Mouse (Mus musculus): ENCODE results near the gene Sv2a. TPM values are rescaled to one million over a fixed set of nuclear protein-coding genes. Genes with fewer than 3 reads are reported as not detected.
"Not testable (repeated sequence)": the region's sequence is repeated elsewhere in the genome, so short reads cannot be mapped to it uniquely, and the experiment has no call there.

Sv2a gene
- polyA plus RNA-seq, 1 experiment from 2014 or later = 2.2 TPM

DNA sequence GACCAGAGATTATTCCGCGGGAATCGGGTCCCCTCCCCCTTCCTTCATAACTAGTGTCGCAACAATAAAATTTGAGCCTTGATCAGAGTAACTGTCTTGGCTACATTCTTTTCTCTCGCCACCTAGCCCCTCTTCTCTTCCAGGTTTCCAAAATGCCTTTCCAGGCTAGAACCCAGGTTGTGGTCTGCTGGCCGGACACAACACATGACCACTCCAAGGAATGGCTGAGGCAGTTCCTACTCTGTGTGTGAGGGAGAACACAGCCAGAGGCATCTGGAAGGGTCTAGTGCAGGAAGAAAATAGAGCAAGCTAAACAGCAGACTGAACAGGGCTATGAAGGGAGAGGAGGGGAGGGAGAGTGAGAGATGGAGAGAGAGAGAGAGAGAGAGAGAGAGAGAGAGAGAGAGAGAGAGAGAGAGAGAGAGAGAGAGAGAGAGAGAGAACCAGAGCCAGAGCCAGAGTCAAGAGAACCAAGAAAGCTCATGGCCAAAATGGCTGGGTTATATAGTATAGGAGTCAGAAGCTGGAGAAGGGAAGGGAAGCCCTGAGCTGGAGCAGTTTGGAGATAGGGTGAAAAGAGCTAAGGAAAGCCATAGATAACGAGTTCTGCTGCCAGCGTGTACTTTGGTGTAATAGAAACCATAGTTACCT, 17.8 kb downstream of the Sv2a start:
- H3K9me3 ChIP-seq (ENCODE audit: control insufficient read depth, low read length); H3K27me3 ChIP-seq (ENCODE audit: control insufficient read depth, insufficient read depth, low read length); H3K27ac ChIP-seq (ENCODE audit: low read depth, low read length); ATAC-seq (ENCODE audit: low FRiP score, low TSS enrichment); H3K4me1 ChIP-seq (ENCODE audit: control insufficient read depth, insufficient read depth, low read length); H3K9ac ChIP-seq (ENCODE audit: low read depth, low read length); H3K4me3 ChIP-seq (ENCODE audit: low read length); H3K36me3 ChIP-seq (ENCODE audit: control insufficient read depth, insufficient read depth, low read length): not testable (repeated sequence)
- WGBS = 30% methylated on average over 6 of the region's 8 CpGs
- H3K4me2 ChIP-seq (replicated peaks; ENCODE audit: low read depth, low read length) = 0 out of 2 replicates have a peak overlapping the region, but pooled peaks have one; percentile 10

DNA sequence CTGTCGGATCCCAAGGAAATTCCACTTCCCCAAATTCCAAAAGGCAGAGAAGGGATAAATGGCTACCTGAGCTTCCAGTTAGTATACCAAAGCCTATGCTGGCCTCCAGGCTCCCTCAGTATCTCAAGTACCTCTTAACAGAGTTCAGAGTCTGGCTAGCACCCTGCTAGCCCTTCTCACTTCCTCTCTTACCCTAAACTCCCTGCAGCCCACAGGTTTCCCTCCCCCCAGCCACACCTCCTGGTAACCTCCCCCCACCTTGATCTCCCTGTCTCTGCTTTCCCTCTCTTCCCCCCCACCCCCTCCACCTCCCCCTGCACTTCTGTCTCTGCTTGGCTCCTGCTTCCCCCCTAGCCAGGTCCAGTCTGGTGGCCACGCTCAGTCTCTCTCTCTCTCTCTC, 18.8 kb downstream of the Sv2a start:
- no peak overlapping the region for H3K4me3 ChIP-seq (ENCODE audit: low read length)
- WGBS = 68% methylated on average over 2 of the region's 2 CpGs

DNA sequence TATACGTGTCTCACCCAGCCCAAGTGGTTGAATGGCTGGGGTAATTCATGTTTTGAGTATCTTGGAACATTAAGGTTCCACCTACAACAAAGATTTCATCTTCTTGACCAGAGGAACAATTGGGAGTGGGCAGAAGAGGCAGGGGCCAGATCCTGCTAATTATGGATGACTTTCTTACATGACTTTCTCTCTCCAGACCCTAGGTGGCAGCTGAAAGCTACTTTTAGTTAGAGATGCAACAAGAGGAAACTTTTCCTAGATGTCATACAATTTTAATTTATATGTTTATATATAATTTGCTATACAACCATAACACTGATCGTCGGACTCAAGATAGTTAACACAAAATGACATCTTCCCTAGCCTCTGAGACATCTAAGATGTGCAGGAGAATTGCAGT, 26.9 kb downstream of the Sv2a start:
- no peak for ATAC-seq (ENCODE audit: low FRiP score, low TSS enrichment)
- H3K27me3 ChIP-seq (ENCODE audit: control insufficient read depth, insufficient read depth, low read length) = no peaks in the 10 kb centered on the region
- H3K4me3 ChIP-seq (ENCODE audit: low read length) = no peak overlapping the region
- no peak overlapping the region for H3K4me2 ChIP-seq (replicated peaks; ENCODE audit: low read depth, low read length)
- no peaks in the 10 kb centered on the region for H3K4me1 ChIP-seq (ENCODE audit: control insufficient read depth, insufficient read depth, low read length)
- H3K9ac ChIP-seq (ENCODE audit: low read depth, low read length) = no peak overlapping the region
- no peaks in the 10 kb centered on the region for H3K36me3 ChIP-seq (ENCODE audit: control insufficient read depth, insufficient read depth, low read length)
- 75% methylated on average over 3 of the region's 3 CpGs for WGBS
- no peaks in the 10 kb centered on the region for H3K9me3 ChIP-seq (ENCODE audit: control insufficient read depth, low read length)
- H3K27ac ChIP-seq (ENCODE audit: low read depth, low read length) = no peak overlapping the region

More for the DNA sequence above, 18.8 kb downstream of the Sv2a start:
- Histone ChIP-seq H3K9me3 (ENCODE audit: control insufficient read depth, low read length) (no peaks in the 10 kb centered on the region), H3K27me3 (ENCODE audit: control insufficient read depth, insufficient read depth, low read length) (no peaks in the 10 kb centered on the region), H3K36me3 (ENCODE audit: control insufficient read depth, insufficient read depth, low read length) (no peaks in the 10 kb centered on the region), H3K9ac (ENCODE audit: low read depth, low read length) (no peak overlapping the region), H3K4me1 (ENCODE audit: control insufficient read depth, insufficient read depth, low read length) (peaks cover 5% of the 10 kb centered on the region), H3K27ac (ENCODE audit: low read depth, low read length) (no peak overlapping the region), H3K4me2 (replicated peaks; ENCODE audit: low read depth, low read length) (no peak overlapping the region)
- no peak for ATAC-seq (ENCODE audit: low FRiP score, low TSS enrichment)

DNA sequence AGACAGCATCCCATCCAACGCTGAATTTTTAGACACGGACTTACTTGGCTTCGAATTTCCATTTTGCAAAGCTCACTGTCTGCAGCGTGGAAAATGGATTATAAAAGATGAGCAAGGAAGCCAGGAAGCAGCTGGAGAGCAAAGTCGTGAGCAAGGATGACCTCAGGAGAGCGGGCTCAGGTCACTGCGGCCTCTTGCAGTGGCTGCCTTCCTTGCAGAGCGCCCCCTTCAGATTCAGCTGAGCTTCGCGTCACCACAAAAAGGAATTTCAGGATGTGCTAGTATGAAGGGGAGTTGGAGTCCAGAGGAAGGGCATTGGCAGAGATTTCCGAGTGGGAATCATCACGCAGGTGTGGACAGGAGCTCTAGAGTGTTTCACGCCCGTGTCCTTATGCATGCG, 28.3 kb downstream of the Sv2a start:
- no peak overlapping the region for H3K9ac ChIP-seq (ENCODE audit: low read depth, low read length)
- H3K4me3 ChIP-seq (ENCODE audit: low read length) = no peak overlapping the region
- H3K9me3 ChIP-seq (ENCODE audit: control insufficient read depth, low read length) = no peaks in the 10 kb centered on the region
- no peak overlapping the region for H3K4me2 ChIP-seq (replicated peaks; ENCODE audit: low read depth, low read length)
- ATAC-seq (ENCODE audit: low FRiP score, low TSS enrichment) = no peak
- no peaks in the 10 kb centered on the region for H3K4me1 ChIP-seq (ENCODE audit: control insufficient read depth, insufficient read depth, low read length)
- WGBS = 26% methylated on average over 15 of the region's 15 CpGs
- H3K27me3 ChIP-seq (ENCODE audit: control insufficient read depth, insufficient read depth, low read length) = no peaks in the 10 kb centered on the region
- H3K36me3 ChIP-seq (ENCODE audit: control insufficient read depth, insufficient read depth, low read length) = no peaks in the 10 kb centered on the region
- no peak overlapping the region for H3K27ac ChIP-seq (ENCODE audit: low read depth, low read length)

DNA sequence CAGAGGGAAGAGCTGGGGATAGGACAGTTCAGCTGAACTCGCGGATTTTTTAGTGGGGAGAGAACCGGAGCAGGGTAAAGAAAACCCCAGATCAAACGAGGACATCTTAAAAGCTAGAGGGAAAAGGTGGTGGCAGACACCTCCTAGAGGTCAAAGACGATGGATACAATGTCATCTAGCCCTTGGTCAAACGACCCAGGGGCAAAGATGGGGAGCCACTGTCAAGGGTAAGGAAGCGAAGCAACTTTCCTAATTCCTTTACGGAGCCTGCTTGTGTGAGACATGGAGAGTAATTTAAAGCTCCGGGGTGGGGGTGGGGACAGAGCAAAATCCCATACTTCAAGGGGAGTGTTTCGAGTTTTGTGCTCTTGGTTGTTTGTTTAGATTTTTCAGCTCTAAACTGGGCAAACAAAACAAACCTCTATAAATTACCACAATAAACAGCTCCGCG, 38.3 kb downstream of the Sv2a start:
- H3K4me1 ChIP-seq (ENCODE audit: control insufficient read depth, insufficient read depth, low read length) = peaks cover 24% of the 10 kb centered on the region
- no peaks in the 10 kb centered on the region for H3K9me3 ChIP-seq (ENCODE audit: control insufficient read depth, low read length)
- peak; percentile 32 for ATAC-seq (ENCODE audit: low FRiP score, low TSS enrichment)
- under 1% methylated on average over 12 of the region's 12 CpGs for WGBS
- peak overlapping the region; percentile 82 for H3K4me2 ChIP-seq (replicated peaks; ENCODE audit: low read depth, low read length)
- H3K4me3 ChIP-seq (ENCODE audit: low read length) = peak overlapping the region; percentile 65
- no peaks in the 10 kb centered on the region for H3K36me3 ChIP-seq (ENCODE audit: control insufficient read depth, insufficient read depth, low read length)
- no peaks in the 10 kb centered on the region for H3K27me3 ChIP-seq (ENCODE audit: control insufficient read depth, insufficient read depth, low read length)
- peak overlapping the region; percentile 64 for H3K9ac ChIP-seq (ENCODE audit: low read depth, low read length)
- peak overlapping the region; percentile 100 for H3K27ac ChIP-seq (ENCODE audit: low read depth, low read length)

DNA sequence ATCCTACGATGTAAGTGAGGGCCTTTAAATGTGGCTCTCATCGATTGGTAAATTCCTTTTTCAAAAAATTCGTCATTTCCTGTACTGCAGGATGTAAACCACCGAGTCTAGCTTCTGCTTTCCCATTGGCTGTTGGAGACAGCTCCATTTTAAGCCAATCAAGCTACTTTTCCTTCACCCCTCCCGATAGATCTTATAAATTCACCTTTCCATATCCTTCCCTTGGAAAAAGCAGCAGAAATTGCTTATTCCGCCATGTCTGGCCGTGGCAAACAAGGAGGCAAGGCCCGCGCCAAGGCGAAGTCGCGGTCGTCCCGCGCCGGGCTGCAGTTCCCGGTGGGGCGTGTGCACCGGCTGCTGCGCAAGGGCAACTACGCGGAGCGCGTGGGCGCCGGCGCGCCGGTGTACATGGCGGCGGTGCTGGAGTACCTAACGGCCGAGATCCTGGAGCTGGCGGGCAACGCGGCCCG, 38.7 kb downstream of the Sv2a start, which contains the start of the genes Bola1 and Hist2h2ab:
Gene Bola1, minus strand, starts transcription at position 49 of the 470 bp plus-strand sequence.
Gene Hist2h2ab, plus strand, starts transcription at position 205 of the 470 bp plus-strand sequence.
- no peaks in the 10 kb centered on the region for H3K9me3 ChIP-seq (ENCODE audit: control insufficient read depth, low read length)

DNA sequence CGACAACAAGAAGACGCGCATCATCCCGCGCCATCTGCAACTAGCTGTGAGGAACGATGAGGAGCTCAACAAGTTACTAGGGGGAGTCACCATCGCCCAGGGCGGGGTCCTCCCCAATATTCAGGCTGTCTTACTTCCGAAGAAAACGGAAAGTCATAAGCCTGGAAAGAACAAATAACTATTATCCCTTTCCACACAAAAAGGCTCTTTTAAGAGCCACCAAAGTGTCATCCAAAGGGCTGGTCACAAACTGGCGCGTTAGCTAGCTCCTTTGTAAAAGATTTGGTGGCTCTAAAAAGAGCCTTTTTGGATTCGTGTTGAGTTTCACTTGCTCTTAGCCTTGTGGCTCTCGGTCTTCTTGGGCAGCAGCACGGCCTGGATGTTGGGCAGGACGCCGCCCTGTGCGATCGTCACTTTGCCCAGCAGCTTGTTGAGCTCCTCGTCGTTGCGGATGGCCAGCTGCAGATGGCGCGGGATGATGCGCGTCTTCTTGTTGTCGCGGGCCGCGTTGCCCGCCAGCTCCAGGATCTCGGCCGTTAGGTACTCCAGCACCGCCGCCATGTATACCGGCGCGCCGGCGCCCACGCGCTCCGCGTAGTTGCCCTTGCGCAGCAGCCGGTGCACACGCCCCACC, 39.3 kb downstream of the Sv2a start:
- ATAC-seq (ENCODE audit: low FRiP score, low TSS enrichment) = peak; percentile 46
- WGBS = under 1% methylated on average over 27 of the region's 47 CpGs

More for the DNA sequence above, 38.7 kb downstream of the Sv2a start, which contains the start of the genes Bola1 and Hist2h2ab:
- H3K4me3 ChIP-seq (ENCODE audit: low read length) = peak within 1 kb of the TSS; percentile 65
- peak within 1 kb of the TSS; percentile 100 for H3K27ac ChIP-seq (ENCODE audit: low read depth, low read length)
- H3K4me1 ChIP-seq (ENCODE audit: control insufficient read depth, insufficient read depth, low read length) = peaks cover 26% of the 10 kb centered on the region
- H3K36me3 ChIP-seq (ENCODE audit: control insufficient read depth, insufficient read depth, low read length) = no peaks in the 10 kb centered on the region
- under 1% methylated on average over 37 of the region's 37 CpGs for WGBS
- H3K4me2 ChIP-seq (replicated peaks; ENCODE audit: low read depth, low read length) = peak within 1 kb of the TSS; percentile 82
- H3K27me3 ChIP-seq (ENCODE audit: control insufficient read depth, insufficient read depth, low read length) = no peaks in the 10 kb centered on the region
- peak within 1 kb of the TSS; percentile 93 for H3K9ac ChIP-seq (ENCODE audit: low read depth, low read length)
- ATAC-seq (ENCODE audit: low FRiP score, low TSS enrichment) = peak; percentile 85

DNA sequence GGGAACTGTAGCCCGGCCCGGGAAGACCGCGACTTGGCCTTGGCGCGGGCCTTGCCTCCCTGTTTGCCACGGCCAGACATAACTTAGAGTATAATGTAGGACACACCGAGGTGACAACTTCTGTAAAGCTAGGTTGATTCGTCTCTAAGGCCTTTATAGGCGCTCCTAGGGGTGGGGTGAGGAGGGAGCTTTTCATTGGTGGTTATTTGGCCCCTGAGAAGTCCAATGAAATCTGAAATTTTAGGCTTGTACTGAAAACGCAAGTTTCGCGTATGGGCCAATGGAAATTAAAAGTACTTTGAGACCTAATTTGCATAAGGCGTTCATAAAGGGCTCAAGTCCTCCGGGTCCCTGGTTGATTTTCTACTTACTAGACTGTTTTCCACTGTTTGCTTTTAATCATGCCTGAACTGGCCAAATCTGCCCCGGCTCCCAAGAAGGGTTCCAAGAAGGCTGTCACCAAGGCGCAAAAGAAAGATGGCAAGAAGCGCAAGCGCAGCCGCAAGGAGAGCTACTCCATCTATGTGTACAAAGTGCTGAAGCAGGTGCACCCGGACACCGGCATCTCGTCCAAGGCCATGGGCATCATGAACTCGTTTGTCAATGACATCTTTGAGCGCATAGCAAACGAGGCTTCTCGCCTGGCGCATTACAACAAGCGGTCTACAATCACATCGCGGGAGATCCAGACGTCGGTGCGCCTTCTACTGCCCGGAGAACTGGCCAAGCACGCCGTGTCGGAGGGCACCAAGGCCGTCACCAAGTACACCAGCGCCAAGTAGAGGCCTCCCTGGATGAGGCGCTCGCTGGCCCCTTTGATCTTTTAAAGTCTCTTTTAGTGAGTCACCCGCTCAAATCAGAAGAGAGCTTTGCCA, 40.1 kb downstream of the Sv2a start, which contains the start of the genes Hist2h2ac and Hist2h2be:
Gene Hist2h2ac, minus strand, starts transcription at position 116 of the 875 bp plus-strand sequence.
Gene Hist2h2be, plus strand, starts transcription at position 355 of the 875 bp plus-strand sequence.
- H3K27me3 ChIP-seq (ENCODE audit: control insufficient read depth, insufficient read depth, low read length) = no peaks in the 10 kb centered on the region
- peak within 1 kb of the TSS; percentile 82 for H3K4me2 ChIP-seq (replicated peaks; ENCODE audit: low read depth, low read length)
- WGBS = under 1% methylated on average over 43 of the region's 43 CpGs
- peak within 1 kb of the TSS; percentile 93 for H3K9ac ChIP-seq (ENCODE audit: low read depth, low read length)
- H3K4me3 ChIP-seq (ENCODE audit: low read length) = peak within 1 kb of the TSS; percentile 65
- H3K9me3 ChIP-seq (ENCODE audit: control insufficient read depth, low read length) = no peaks in the 10 kb centered on the region
- peak; percentile 93 for ATAC-seq (ENCODE audit: low FRiP score, low TSS enrichment)
- peak within 1 kb of the TSS; percentile 100 for H3K27ac ChIP-seq (ENCODE audit: low read depth, low read length)
- H3K4me1 ChIP-seq (ENCODE audit: control insufficient read depth, insufficient read depth, low read length) = peaks cover 35% of the 10 kb centered on the region
- no peaks in the 10 kb centered on the region for H3K36me3 ChIP-seq (ENCODE audit: control insufficient read depth, insufficient read depth, low read length)

More for the DNA sequence above, 39.3 kb downstream of the Sv2a start:
- Histone ChIP-seq H3K4me1 (ENCODE audit: control insufficient read depth, insufficient read depth, low read length) (peaks cover 31% of the 10 kb centered on the region), H3K4me2 (replicated peaks; ENCODE audit: low read depth, low read length) (peak overlapping the region; percentile 82), H3K27ac (ENCODE audit: low read depth, low read length) (peak overlapping the region; percentile 100), H3K9ac (ENCODE audit: low read depth, low read length) (peak overlapping the region; percentile 93), H3K4me3 (ENCODE audit: low read length) (peak overlapping the region; percentile 65)
- H3K9me3 ChIP-seq (ENCODE audit: control insufficient read depth, low read length); H3K36me3 ChIP-seq (ENCODE audit: control insufficient read depth, insufficient read depth, low read length); H3K27me3 ChIP-seq (ENCODE audit: control insufficient read depth, insufficient read depth, low read length): not testable (repeated sequence)

Measured in kidney, embryonic 14.5 days (tissue).